Mouse (Mus musculus): ENCODE data around the gene Bmp6. TPM values are rescaled to one million over a fixed set of nuclear protein-coding genes. Genes with fewer than 3 reads are reported as not detected.

Gene Bmp6
- 4.2 and 5.9 TPM in 2 replicates for polyA plus RNA-seq (2012; rRNA removed)

GRCm38 (mm10) chr13:38344713-38345430 is at the start of gene Bmp6:
Gene Bmp6 (plus strand): TSS chr13:38345107.

GRCm38 (mm10) chr13:38528687-38529294 is 183.9 kb downstream of the Bmp6 start, which contains the start of gene Txndc5:
Gene Txndc5 (minus strand): TSS chr13:38528824.

Other genes with a start within 250 kb of the Bmp6 start
- gene Dsp, start 193.8 kb upstream of the Bmp6 start, polyA plus RNA-seq (2012; rRNA removed), result 1.7 and 3.6 TPM in 2 replicates
- 56.8 and 113 TPM in 2 replicates for gene Snrnp48, start 140.2 kb upstream of the Bmp6 start, polyA plus RNA-seq (2012; rRNA removed)
- gene Txndc5, start 183.7 kb downstream of the Bmp6 start, polyA plus RNA-seq (2012; rRNA removed), result 65.5 and 88.2 TPM in 2 replicates

All from central nervous system, embryonic 11.5 days (tissue).